Mouse (Mus musculus) urinary bladder, postnatal 14 days (tissue): ENCODE measurements around the gene Crip3.
A peak's percentile ranks its signal among the peaks of the same experiment; 100 is the strongest.

Experiments used
- DNase-seq: peaks from one replicate; pipeline ENCODE4 v3.0.0; 2021; ENCODE audit warnings: low spot score

Crip3 gene

GRCm38 (mm10) chr17:46428761-46429414, at the start of gene Crip3:
Gene Crip3 (plus strand): TSS chr17:46428926.
- DNase-seq = no peak

GRCm38 (mm10) chr17:46383294-46384060, 45.2 kb upstream of the Crip3 start, which contains the start of gene Zfp318:
Gene Zfp318 (plus strand): TSS chr17:46383731.
- DNase-seq = peak; percentile 97

GRCm38 (mm10) chr17:46384061-46384801, 44.5 kb upstream of the Crip3 start:
- peak; percentile 20 for DNase-seq

GRCm38 (mm10) chr17:46388200-46388599, 40.5 kb upstream of the Crip3 start:
- no peak for DNase-seq

- peak; percentile 35 for DNase-seq
Measured at GRCm38 (mm10) chr17:46393012-46393411, 35.7 kb upstream of the Crip3 start.

- DNase-seq = no peak
Measured at GRCm38 (mm10) chr17:46394631-46395030, 34.1 kb upstream of the Crip3 start.

GRCm38 (mm10) chr17:46408478-46408877, 20.2 kb upstream of the Crip3 start:
- no peak for DNase-seq

- DNase-seq = no peak
Measured at GRCm38 (mm10) chr17:46418628-46419027, 10.1 kb upstream of the Crip3 start.

GRCm38 (mm10) chr17:46419717-46420116, 9.0 kb upstream of the Crip3 start:
- no peak for DNase-seq

GRCm38 (mm10) chr17:46426496-46426895, 2.2 kb upstream of the Crip3 start:
- no peak for DNase-seq

GRCm38 (mm10) chr17:46433627-46434026, 4.9 kb downstream of the Crip3 start:
- DNase-seq = no peak

- DNase-seq = peak; percentile 36
Measured at GRCm38 (mm10) chr17:46436672-46437366, 8.1 kb downstream of the Crip3 start.

GRCm38 (mm10) chr17:46438298-46438873, 9.7 kb downstream of the Crip3 start, which contains the start of gene Slc22a7:
Gene Slc22a7 (minus strand): TSS chr17:46438457.
- no peak for DNase-seq

GRCm38 (mm10) chr17:46439176-46439575, 10.4 kb downstream of the Crip3 start:
- no peak for DNase-seq

GRCm38 (mm10) chr17:46444839-46445579, 16.3 kb downstream of the Crip3 start:
- no peak for DNase-seq

GRCm38 (mm10) chr17:46446264-46446663, 17.5 kb downstream of the Crip3 start:
- no peak for DNase-seq

GRCm38 (mm10) chr17:46452683-46453082, 24.0 kb downstream of the Crip3 start:
- DNase-seq = no peak

GRCm38 (mm10) chr17:46453302-46453948, 24.7 kb downstream of the Crip3 start:
- no peak for DNase-seq

- no peak for DNase-seq
Measured at GRCm38 (mm10) chr17:46453970-46454411, 25.3 kb downstream of the Crip3 start.

- DNase-seq = no peak
Measured at GRCm38 (mm10) chr17:46454539-46454938, 25.8 kb downstream of the Crip3 start.
